Mouse (Mus musculus) stomach, postnatal 0 days (tissue): ENCODE results near the gene Ccp110. TPM values are rescaled to one million over a fixed set of nuclear protein-coding genes. Genes with fewer than 3 reads are reported as not detected.

Experiments
- ATAC-seq: fragments of 200-750 bp; cut with Nextera tagmentation; 2 replicates; pipeline ENCODE4 v1.8.0; 2017; ENCODE audit not compliant: low FRiP score, low TSS enrichment
- DNase-seq: peaks from one replicate; pipeline ENCODE4 v3.0.0-alpha.2; 2016; ENCODE audit warnings: low spot score
- H3K27ac ChIP-seq: fragments of 300-500 bp; sonication (generic); replicated peaks from 2 replicates; pipeline ENCODE4 v1.5.1; 2014; ENCODE audit warnings: mild to moderate bottlenecking, control low read depth
- H3K27me3 ChIP-seq: fragments of 300-500 bp; sonication (generic); 2 replicates; pipeline ENCODE4 v1.6.1; 2014; ENCODE audit warnings: low read length; ENCODE audit not compliant: control insufficient read depth, insufficient read depth
- H3K36me3 ChIP-seq: fragments of 300-500 bp; sonication (generic); 2 replicates; pipeline ENCODE4 v1.6.1; 2014; ENCODE audit warnings: low read length, mixed read lengths; ENCODE audit not compliant: control insufficient read depth, insufficient read depth
- H3K4me1 ChIP-seq: fragments of 300-500 bp; sonication (generic); replicated peaks from 2 replicates; pipeline ENCODE4 v1.6.1; 2014; ENCODE audit warnings: antibody characterized with exemption; ENCODE audit not compliant: control insufficient read depth, insufficient read depth
- H3K4me2 ChIP-seq: fragments of 300-500 bp; sonication (generic); replicated peaks from 2 replicates; pipeline ENCODE4 v1.6.1; 2014; ENCODE audit warnings: low read depth, mild to moderate bottlenecking, control low read depth, moderate library complexity
- H3K4me3 ChIP-seq: fragments of 300-500 bp; sonication (generic); 2 replicates; pipeline ENCODE4 v1.5.1; 2014; ENCODE audit warnings: low read depth, low read length, control low read depth
- H3K9ac ChIP-seq: fragments of 300-500 bp; sonication (generic); 2 replicates; pipeline ENCODE4 v1.6.1; 2014; ENCODE audit warnings: mild to moderate bottlenecking, low read length, control low read depth, mixed read lengths
- H3K9me3 ChIP-seq: fragments of 300-500 bp; sonication (generic); 2 replicates; pipeline ENCODE4 v1.6.1; 2016; ENCODE audit warnings: low read length; ENCODE audit not compliant: control insufficient read depth
- CTCF ChIP-seq: IDR thresholded peaks from 2 replicates; pipeline ENCODE4 v1.5.1; 2016; ENCODE audit warnings: antibody characterized with exemption, low read depth, mild to moderate bottlenecking, moderate library complexity
- EP300 ChIP-seq: optimal IDR thresholded peaks from 2 replicates; pipeline ENCODE3; 2016; ENCODE audit warnings: antibody characterized with exemption
- WGBS: fragments of 180-500 bp; shearing (Covaris S2); extraction: QIAGEN DNeasy Blood & Tissue Kit; methylation state at CpG from one replicate; pipeline ENCODE4 v1.1.7; 2014; 5-methylcytosine and 5-hydroxymethylcytosine counted together
- polyA plus RNA-seq: library from polyadenylated mRNA; unstranded; fragments of >200 nt; fragmentation: Nextera tagmentation; extraction: Ambion mirVana; gene quantifications from 2 replicates; pipeline ENCODE4 v1.2.1, GENCODE M21; 2015

Gene Ccp110
- polyA plus RNA-seq, 1 experiment from 2014 or later = 2.7 TPM

DNA sequence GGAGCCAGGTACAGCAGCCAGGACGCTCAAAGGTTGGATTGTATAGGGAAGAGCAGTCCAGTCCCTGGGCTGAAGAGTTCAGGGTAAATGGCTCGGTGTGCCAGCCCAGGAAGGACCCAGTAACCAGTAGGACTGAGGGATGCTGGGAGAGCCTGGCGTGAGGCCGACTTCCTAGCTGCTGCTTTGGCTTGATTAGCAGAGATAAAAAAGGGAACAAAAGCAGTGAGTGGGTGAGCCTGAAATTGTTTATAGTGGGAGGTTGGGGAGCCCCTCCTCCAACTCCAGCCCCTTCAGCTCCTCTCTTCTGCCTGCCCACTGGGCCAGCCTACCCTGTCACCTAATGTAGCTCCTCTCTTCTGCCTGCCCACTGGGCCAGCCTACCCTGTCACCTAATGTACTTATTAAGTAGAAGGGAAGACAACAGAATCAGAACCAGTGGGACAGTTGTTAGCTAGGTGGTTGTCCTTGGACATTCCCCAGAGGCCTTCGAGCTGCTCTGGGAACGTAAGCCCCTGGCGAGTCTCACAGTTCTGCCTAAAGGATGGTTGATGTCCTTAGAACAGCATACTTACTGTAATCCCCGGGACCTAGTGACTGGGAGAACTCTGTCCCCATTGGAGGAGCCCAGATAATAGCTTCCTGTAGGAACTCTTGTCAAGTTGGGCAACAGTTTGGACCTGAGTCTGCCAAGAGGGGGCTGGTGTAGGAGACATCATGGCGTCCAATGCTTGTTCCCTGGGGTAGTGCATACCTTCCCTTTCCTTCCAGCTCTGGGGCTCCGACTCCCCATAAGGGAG is 65.4 kb downstream of the Ccp110 start:
- Histone ChIP-seq H3K27ac (no peak overlapping the region), H3K9ac (no peak overlapping the region), H3K4me1 (no peaks in the 10 kb centered on the region), H3K4me3 (no peak overlapping the region), H3K36me3 (peaks cover 15% of the 10 kb centered on the region), H3K4me2 (no peak overlapping the region), H3K9me3 (no peaks in the 10 kb centered on the region), H3K27me3 (no peaks in the 10 kb centered on the region)
- no peak for DNase-seq
- 76% methylated on average over 10 of the region's 10 CpGs for WGBS
- no peak for ATAC-seq
- no peak for TF ChIP-seq CTCF
- TF ChIP-seq EP300 = no peak

DNA sequence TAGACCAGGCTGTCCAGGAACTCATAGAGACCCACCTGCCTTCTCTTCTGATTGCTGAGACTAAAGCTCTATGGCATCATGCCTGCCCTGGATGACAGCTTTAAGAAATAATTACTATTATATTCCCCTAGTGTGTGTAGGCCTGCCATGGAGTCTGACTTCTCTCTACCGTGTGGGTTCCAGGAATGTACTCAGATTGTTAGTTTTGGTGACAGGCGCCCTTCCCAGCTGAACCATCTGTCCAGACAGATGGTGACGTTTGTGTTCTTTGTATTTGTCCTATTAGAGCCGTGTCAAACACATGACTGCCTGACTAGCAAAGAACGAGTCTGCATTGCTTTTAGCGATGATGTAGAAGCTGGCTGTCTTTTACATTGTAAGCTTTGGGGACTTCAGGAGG is 66.2 kb downstream of the Ccp110 start:
- no peak overlapping the region for H3K9ac ChIP-seq
- no peaks in the 10 kb centered on the region for H3K4me1 ChIP-seq
- no peak for DNase-seq
- H3K27me3 ChIP-seq = no peaks in the 10 kb centered on the region
- no peak overlapping the region for H3K4me2 ChIP-seq
- ATAC-seq = no peak
- H3K36me3 ChIP-seq = peaks cover 13% of the 10 kb centered on the region
- 62% methylated on average over 6 of the region's 6 CpGs for WGBS
- no peak overlapping the region for H3K4me3 ChIP-seq
- H3K27ac ChIP-seq = no peak overlapping the region
- no peaks in the 10 kb centered on the region for H3K9me3 ChIP-seq
- no peak for TF ChIP-seq EP300
- no peak for TF ChIP-seq CTCF

- H3K4me2 ChIP-seq = no peak overlapping the region
- H3K4me3 ChIP-seq = no peak overlapping the region
- no peak overlapping the region for H3K27ac ChIP-seq
- no peak overlapping the region for H3K9ac ChIP-seq
- ATAC-seq (no peak), DNase-seq (no peak)
- no peaks in the 10 kb centered on the region for H3K4me1 ChIP-seq
- H3K27me3 ChIP-seq = no peaks in the 10 kb centered on the region
- H3K9me3 ChIP-seq = no peaks in the 10 kb centered on the region
- peaks cover 5% of the 10 kb centered on the region; the same call in 1 of the 2 replicates for H3K36me3 ChIP-seq
- 86% methylated on average over 11 of the region's 11 CpGs for WGBS
- no peak for TF ChIP-seq EP300
These were observed 71.1 kb downstream of the Ccp110 start for GRCm38 (mm10) chr7:118783305-118784001.

DNA sequence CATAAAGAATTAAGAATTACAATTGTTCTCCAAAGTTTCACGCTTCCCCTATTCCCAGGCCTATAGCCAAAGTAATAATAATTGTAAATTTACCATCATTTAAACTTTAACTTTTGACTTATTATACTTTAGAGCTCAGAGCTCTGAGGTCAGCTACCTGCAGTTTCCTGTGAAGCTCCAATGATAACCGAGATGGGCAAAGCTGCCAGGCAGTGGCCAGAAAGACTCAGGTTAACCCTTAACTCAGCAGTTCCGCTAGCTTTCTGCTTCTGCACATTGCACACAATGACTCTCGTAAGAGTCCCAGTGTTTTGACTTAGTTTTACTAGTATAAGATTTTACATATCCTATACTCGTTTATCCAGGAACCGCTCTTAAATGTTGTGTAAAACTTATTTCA is 73.7 kb downstream of the Ccp110 start:
- no peak overlapping the region for H3K27ac ChIP-seq
- no peak overlapping the region for H3K9ac ChIP-seq
- H3K4me1 ChIP-seq = no peaks in the 10 kb centered on the region
- no peaks in the 10 kb centered on the region for H3K9me3 ChIP-seq
- DNase-seq = no peak
- TF ChIP-seq CTCF (no peak), EP300 (no peak)
- ATAC-seq = no peak
- no peaks in the 10 kb centered on the region for H3K27me3 ChIP-seq
- H3K36me3 ChIP-seq = peaks cover 3% of the 10 kb centered on the region; the same call in 1 of the 2 replicates
- no peak overlapping the region for H3K4me2 ChIP-seq
- no peak overlapping the region for H3K4me3 ChIP-seq
- WGBS = 82% methylated on average over 6 of the region's 6 CpGs

Other genes starting within 250 kb of the Ccp110 start
- gene Itpripl2, start 220.6 kb upstream of the Ccp110 start, polyA plus RNA-seq = 6.1 and 6.7 TPM in 2 replicates
- 83.6 and 86.9 TPM in 2 replicates for gene Coq7, start 179.2 kb upstream of the Ccp110 start, polyA plus RNA-seq
- 5.9 and 7.0 TPM in 2 replicates for gene Tmc7, start 127.8 kb upstream of the Ccp110 start, polyA plus RNA-seq
- 7.9 and 8.5 TPM in 2 replicates for gene Tmc5, start 115.3 kb upstream of the Ccp110 start, polyA plus RNA-seq
- gene Gde1, start 6.8 kb upstream of the Ccp110 start, polyA plus RNA-seq = 204 and 212 TPM in 2 replicates
- gene Vps35l, start 27.7 kb downstream of the Ccp110 start, polyA plus RNA-seq = 31.2 and 32.7 TPM in 2 replicates
- 1.1 and 1.5 TPM in 2 replicates for gene Iqck, start 143.2 kb downstream of the Ccp110 start, polyA plus RNA-seq
- 41.7 and 51.4 TPM in 2 replicates for gene Knop1, start 143.7 kb downstream of the Ccp110 start, polyA plus RNA-seq